Mouse (Mus musculus): ENCODE data around the gene Foxp2.
A peak's percentile ranks its signal among the peaks of the same experiment; 100 is the strongest.

DNA sequence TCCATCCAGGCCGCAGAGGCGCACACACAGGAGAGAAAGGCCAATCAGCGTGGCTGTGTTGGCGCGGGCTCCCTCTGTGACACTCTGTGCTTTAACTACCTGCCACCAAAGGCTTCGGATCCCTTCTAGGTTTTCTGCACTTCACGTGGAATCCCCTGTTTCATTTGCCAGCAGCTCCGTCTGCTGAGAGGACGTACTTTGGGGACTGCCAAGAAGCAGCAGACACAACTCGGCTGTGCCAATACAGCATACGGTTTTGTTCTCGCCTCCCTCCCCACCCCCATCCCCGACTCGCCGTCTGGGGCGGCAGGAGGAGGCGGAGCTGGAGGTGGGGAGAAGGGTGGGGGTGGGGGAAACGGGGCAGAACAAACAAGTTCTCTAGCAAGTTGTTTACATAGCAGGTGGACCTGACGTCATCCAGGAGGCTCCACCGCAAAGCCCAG is 549 bp upstream of the Foxp2 start:
- no peak for TF ChIP-seq CTCF (IDR thresholded peaks at IDR 0.05; ENCODE audit: borderline replicate concordance, extremely low read depth, insufficient read depth, insufficient read length)
- peak; percentile 26; the same call in 1 of the 2 replicates for TF ChIP-seq POLR2A (IDR thresholded peaks at IDR 0.05; ENCODE audit: borderline replicate concordance, extremely low read depth, insufficient read depth, insufficient read length, poor library complexity, severe bottlenecking)

Measured in brain, embryonic 14.5 days (tissue).